Mouse (Mus musculus) 416B (cell line): ENCODE measurements at regions not wholly inside any gene's neighbourhood (a gene's known extent, or its start where the extent isn't known, plus 50 kb on each side); places are given as distances from the start of the nearest gene placed in this dataset.

Experiments used
- DNase-seq: peaks from one replicate; pipeline ENCODE4 v3.0.0; 2011; ENCODE audit warnings: low read depth

- DNase-seq = peak; percentile 75
Measured at GRCm38 (mm10) chr10:104255250-104255649, 61.4 kb downstream of the Gm4340 start.

GRCm38 (mm10) chr10:104274841-104275240 is 81.0 kb downstream of the Gm4340 start:
- DNase-seq = no peak

GRCm38 (mm10) chr10:104299146-104299545 is 105.3 kb downstream of the Gm4340 start:
- DNase-seq = no peak
